Mouse (Mus musculus) lung, postnatal 0 days (tissue): Measurements from ENCODE around the gene Lrrc27. TPM values are rescaled to one million over a fixed set of nuclear protein-coding genes. Genes with fewer than 3 reads are reported as not detected.
A peak's percentile ranks its signal among the peaks of the same experiment; 100 is the strongest.

Source experiments
- ATAC-seq: fragments of 200-750 bp; cut with Nextera tagmentation; 2 replicates; pipeline ENCODE4 v1.8.0; 2017; ENCODE audit warnings: moderate library complexity
- DNase-seq: peaks from one replicate; pipeline ENCODE4 v3.0.0-alpha.2; 2016; ENCODE audit warnings: low spot score
- H3K27ac ChIP-seq: fragments of 300-500 bp; sonication (generic); 2 replicates; pipeline ENCODE4 v1.5.1; 2014; ENCODE audit warnings: antibody characterized with exemption, mild to moderate bottlenecking, low read length, mixed read lengths
- H3K27me3 ChIP-seq: fragments of 300-500 bp; sonication (generic); replicated peaks from 2 replicates; pipeline ENCODE4 v1.6.1; 2014; ENCODE audit warnings: low read length, mixed read lengths; ENCODE audit not compliant: insufficient read depth
- H3K36me3 ChIP-seq: fragments of 300-500 bp; sonication (generic); 2 replicates; pipeline ENCODE4 v1.6.1; 2014; ENCODE audit warnings: low read length, mixed read lengths; ENCODE audit not compliant: insufficient read depth
- H3K4me1 ChIP-seq: fragments of 300-500 bp; sonication (generic); 2 replicates; pipeline ENCODE4 v1.6.1; 2014; ENCODE audit warnings: antibody characterized with exemption, low read depth, low read length, mixed read lengths; ENCODE audit not compliant: insufficient read depth
- H3K4me2 ChIP-seq: fragments of 300-500 bp; sonication (generic); replicated peaks from 2 replicates; pipeline ENCODE4 v1.6.1; 2014; ENCODE audit warnings: low read depth, mild to moderate bottlenecking, low read length, moderate library complexity, mixed read lengths
- H3K4me3 ChIP-seq: fragments of 300-500 bp; sonication (generic); 2 replicates; pipeline ENCODE4 v1.5.1; 2014; ENCODE audit warnings: low read depth, low read length
- H3K9ac ChIP-seq: fragments of 300-500 bp; sonication (generic); replicated peaks from 2 replicates; pipeline ENCODE4 v1.6.1; 2014; ENCODE audit warnings: low read depth, mild to moderate bottlenecking
- H3K9me3 ChIP-seq: fragments of 300-500 bp; sonication (generic); 2 replicates; pipeline ENCODE4 v1.6.1; 2016; ENCODE audit warnings: low read length, mixed read lengths
- CTCF ChIP-seq: IDR thresholded peaks from 2 replicates; pipeline ENCODE4 v1.5.1; 2016; ENCODE audit warnings: antibody characterized with exemption, mild to moderate bottlenecking
- EP300 ChIP-seq: IDR thresholded peaks from 2 replicates; pipeline ENCODE4 v1.6.1; 2016; ENCODE audit warnings: antibody characterized with exemption, mild to moderate bottlenecking, control low read depth
- WGBS: fragments of 180-500 bp; shearing (Covaris S2); extraction: QIAGEN DNeasy Blood & Tissue Kit; methylation state at CpG from one replicate; pipeline ENCODE4 v1.1.7; 2014; 5-methylcytosine and 5-hydroxymethylcytosine counted together
- polyA plus RNA-seq: library from polyadenylated mRNA; unstranded; fragments of >200 nt; fragmentation: Nextera tagmentation; extraction: Ambion mirVana; gene quantifications from 2 replicates; pipeline ENCODE4 v1.2.1, GENCODE M21; 2015

The Lrrc27 gene
- polyA plus RNA-seq, 1 experiment from 2014 or later: 2.3 TPM

GRCm38 (mm10) chr7:139211761-139212160 is 1.0 kb upstream of the Lrrc27 start:
- Histone ChIP-seq H3K9me3 (no peaks in the 10 kb centered on the region), H3K4me2 (no peak overlapping the region), H3K27me3 (no peaks in the 10 kb centered on the region), H3K36me3 (no peaks in the 10 kb centered on the region), H3K4me1 (peaks cover 11% of the 10 kb centered on the region), H3K4me3 (no peak overlapping the region), H3K9ac (no peak overlapping the region), H3K27ac (no peak overlapping the region)
- DNase-seq (no peak), ATAC-seq (no peak)
- no peak for TF ChIP-seq EP300
- no peak for TF ChIP-seq CTCF
- WGBS: 73% methylated on average over 6 of the region's 6 CpGs

GRCm38 (mm10) chr7:139213751-139214150 is 963 bp downstream of the Lrrc27 start:
- TF ChIP-seq EP300 (no peak), CTCF (no peak)
- Histone ChIP-seq H3K27ac (peak overlapping the region; percentile 76), H3K27me3 (no peaks in the 10 kb centered on the region), H3K4me2 (peak overlapping the region; percentile 63), H3K4me1 (peaks cover 11% of the 10 kb centered on the region), H3K9ac (no peak overlapping the region), H3K36me3 (no peaks in the 10 kb centered on the region), H3K9me3 (no peaks in the 10 kb centered on the region), H3K4me3 (peak overlapping the region; percentile 56)
- ATAC-seq: no peak
- 55% methylated on average over 3 of the region's 3 CpGs for WGBS
- no peak for DNase-seq

DNA sequence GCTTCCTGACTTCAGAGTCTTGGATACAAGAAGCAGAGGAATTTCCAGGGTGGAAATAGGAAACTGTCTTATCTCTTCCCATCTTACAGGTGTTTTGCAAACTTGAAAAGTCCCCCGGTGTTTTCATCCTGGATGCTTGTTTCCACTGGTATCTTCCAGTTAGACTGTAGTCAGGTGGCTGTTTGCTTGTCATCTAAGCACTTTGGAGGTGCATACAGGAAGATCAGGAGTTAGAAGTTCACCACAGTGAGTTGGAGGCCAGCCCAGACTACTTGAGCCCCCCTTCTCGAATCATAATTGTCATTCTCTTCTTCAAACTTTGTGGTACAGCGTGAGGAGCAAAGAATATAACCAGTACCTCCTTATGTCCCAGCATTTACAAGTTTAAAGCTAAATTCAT is 1.4 kb downstream of the Lrrc27 start:
- DNase-seq (no peak), ATAC-seq (no peak)
- no peak for TF ChIP-seq EP300
- Histone ChIP-seq H3K4me3 (no peak overlapping the region), H3K9ac (no peak overlapping the region), H3K4me2 (no peak overlapping the region), H3K9me3 (no peaks in the 10 kb centered on the region), H3K36me3 (no peaks in the 10 kb centered on the region), H3K4me1 (peaks cover 11% of the 10 kb centered on the region), H3K27ac (peak overlapping the region; percentile 76; the same call in 1 of the 2 replicates), H3K27me3 (no peaks in the 10 kb centered on the region)
- 48% methylated on average over 3 of the region's 3 CpGs for WGBS

DNA sequence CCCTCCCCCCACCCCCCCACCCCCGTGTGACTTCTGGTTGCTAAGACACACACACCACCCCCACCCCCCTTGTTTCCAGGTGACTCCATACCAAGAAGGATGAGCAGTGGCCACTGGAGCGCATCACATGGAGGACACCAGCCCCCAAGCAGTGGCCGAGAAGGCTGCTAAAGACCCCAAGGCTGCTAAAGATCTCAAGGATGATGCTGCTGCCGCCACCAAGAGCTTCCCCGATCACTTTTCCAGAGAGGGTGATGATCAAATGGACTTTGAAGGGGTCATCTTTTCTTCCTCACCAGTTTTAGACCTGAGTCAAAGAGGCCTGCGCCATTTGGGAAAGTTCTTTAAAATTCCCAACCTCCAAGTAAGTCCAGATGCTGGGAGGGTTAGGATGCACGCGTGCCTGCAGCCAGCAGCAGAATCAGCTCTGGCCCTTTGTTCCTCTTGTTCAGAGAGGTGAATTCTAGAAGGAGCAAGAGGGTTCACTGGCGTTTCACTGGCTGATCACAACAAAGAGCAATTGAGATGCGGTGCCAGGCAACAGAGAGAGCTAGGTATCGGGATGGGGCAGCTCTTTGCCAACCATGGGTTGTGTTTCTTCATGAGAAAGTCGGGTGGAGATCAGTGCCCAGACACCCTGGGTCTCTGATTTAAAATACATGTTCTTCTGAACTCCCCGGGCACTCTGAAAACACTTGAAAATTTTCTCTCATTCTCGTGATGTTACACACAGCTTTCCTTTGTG is 2.0 kb downstream of the Lrrc27 start:
- no peak for ATAC-seq
- Histone ChIP-seq H3K36me3 (no peaks in the 10 kb centered on the region), H3K4me2 (no peak overlapping the region), H3K27ac (no peak overlapping the region), H3K27me3 (no peaks in the 10 kb centered on the region), H3K9me3 (no peaks in the 10 kb centered on the region), H3K4me3 (no peak overlapping the region), H3K9ac (no peak overlapping the region), H3K4me1 (peaks cover 11% of the 10 kb centered on the region)
- WGBS: 80% methylated on average over 14 of the region's 14 CpGs
- no peak for DNase-seq
- TF ChIP-seq CTCF: no peak
- no peak for TF ChIP-seq EP300

DNA sequence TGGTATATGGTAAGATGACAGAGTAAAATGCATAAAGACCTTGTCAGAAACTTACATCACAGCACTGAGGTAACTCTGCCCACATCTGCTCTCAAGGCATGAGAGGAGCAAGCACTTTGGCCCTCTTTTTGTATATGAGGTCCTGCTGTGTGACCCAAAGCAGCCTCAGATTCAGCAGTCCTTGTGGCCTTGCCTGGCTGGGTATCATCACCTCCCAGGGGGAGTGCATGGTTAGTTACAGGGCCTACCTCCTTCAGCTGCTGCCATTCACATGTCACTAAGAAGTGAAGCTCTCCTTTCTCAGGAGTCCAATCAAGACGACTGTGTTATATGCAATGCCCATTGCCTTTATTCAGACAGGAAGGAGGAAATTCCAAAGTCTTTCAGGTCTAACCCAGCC is 2.7 kb downstream of the Lrrc27 start:
- no peak overlapping the region for H3K4me3 ChIP-seq
- no peaks in the 10 kb centered on the region for H3K9me3 ChIP-seq
- ATAC-seq (no peak), DNase-seq (no peak)
- no peaks in the 10 kb centered on the region for H3K36me3 ChIP-seq
- 57% methylated on average over 1 of the region's 1 CpGs for WGBS
- H3K27ac ChIP-seq: no peak overlapping the region
- H3K4me1 ChIP-seq: peaks cover 11% of the 10 kb centered on the region
- no peaks in the 10 kb centered on the region for H3K27me3 ChIP-seq
- H3K9ac ChIP-seq: no peak overlapping the region
- TF ChIP-seq EP300 (no peak), CTCF (no peak)
- no peak overlapping the region for H3K4me2 ChIP-seq

GRCm38 (mm10) chr7:139215946-139216345 is 3.2 kb downstream of the Lrrc27 start:
- H3K4me1 ChIP-seq: peaks cover 11% of the 10 kb centered on the region
- H3K4me2 ChIP-seq: no peak overlapping the region
- no peaks in the 10 kb centered on the region for H3K36me3 ChIP-seq
- no peak overlapping the region for H3K4me3 ChIP-seq
- no peak overlapping the region for H3K27ac ChIP-seq
- no peak for ATAC-seq
- no peak overlapping the region for H3K9ac ChIP-seq
- DNase-seq: no peak
- H3K27me3 ChIP-seq: no peaks in the 10 kb centered on the region
- no peaks in the 10 kb centered on the region for H3K9me3 ChIP-seq
- 83% methylated on average over 7 of the region's 7 CpGs for WGBS
- TF ChIP-seq CTCF (no peak), EP300 (no peak)

DNA sequence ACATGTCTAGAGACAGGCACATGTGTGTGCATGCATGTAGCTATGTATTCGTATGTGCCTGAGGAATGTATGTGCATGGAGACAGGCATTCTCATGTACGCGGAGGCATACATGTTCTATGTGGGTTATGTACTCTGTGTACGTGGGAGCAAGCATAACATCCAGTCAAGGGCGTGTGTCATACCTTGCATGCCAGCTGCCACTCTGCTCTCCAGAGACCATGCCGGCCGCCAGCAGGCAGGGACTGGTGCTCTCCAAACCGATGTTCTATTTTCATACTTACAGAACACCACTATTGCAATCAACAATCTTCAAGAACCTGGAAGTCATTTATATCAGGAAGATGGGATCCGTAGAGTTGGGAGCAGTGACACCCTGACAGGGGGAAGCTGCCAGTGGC is 3.7 kb downstream of the Lrrc27 start:
- Histone ChIP-seq H3K36me3 (no peaks in the 10 kb centered on the region), H3K4me2 (no peak overlapping the region), H3K4me3 (no peak overlapping the region), H3K9me3 (no peaks in the 10 kb centered on the region), H3K27ac (no peak overlapping the region), H3K27me3 (no peaks in the 10 kb centered on the region), H3K9ac (no peak overlapping the region), H3K4me1 (peaks cover 11% of the 10 kb centered on the region)
- whole genome bisulfite sequencing: 60% methylated on average over 9 of the region's 9 CpGs
- TF ChIP-seq CTCF (no peak), EP300 (0 out of 2 replicates have a peak, but pooled peaks have one; percentile 7)
- DNase-seq (peak; percentile 22), ATAC-seq (no peak)
